Mouse (Mus musculus) lung, embryonic 14.5 days (tissue): ENCODE results near the gene Tnik. TPM values are rescaled to one million over a fixed set of nuclear protein-coding genes. Genes with fewer than 3 reads are reported as not detected.

Source experiments
- ATAC-seq: fragments of 200-750 bp; cut with Nextera tagmentation; 2 replicates; pipeline ENCODE4 v1.8.0; 2017; ENCODE audit warnings: mild to moderate bottlenecking, moderate TSS enrichment, moderate library complexity; ENCODE audit not compliant: insufficient read depth
- DNase-seq: peaks from one replicate; pipeline ENCODE4 v3.0.0-alpha.2; 2015
- H3K27ac ChIP-seq: fragments of 300-500 bp; sonication (generic); 2 replicates; pipeline ENCODE4 v1.5.1; 2014; ENCODE audit warnings: low read depth, mild to moderate bottlenecking, moderate library complexity
- H3K27me3 ChIP-seq: fragments of 300-500 bp; sonication (generic); 2 replicates; pipeline ENCODE4 v1.6.1; 2014; ENCODE audit warnings: low read length, control low read depth; ENCODE audit not compliant: insufficient read depth
- H3K36me3 ChIP-seq: fragments of 300-500 bp; sonication (generic); 2 replicates; pipeline ENCODE4 v1.6.1; 2014; ENCODE audit warnings: control low read depth; ENCODE audit not compliant: insufficient read depth
- H3K4me1 ChIP-seq: fragments of 300-500 bp; sonication (generic); 2 replicates; pipeline ENCODE4 v1.6.1; 2014; ENCODE audit warnings: antibody characterized with exemption, control low read depth; ENCODE audit not compliant: insufficient read depth
- H3K4me2 ChIP-seq: fragments of 300-500 bp; sonication (generic); 2 replicates; pipeline ENCODE4 v1.6.1; 2014; ENCODE audit warnings: mild to moderate bottlenecking
- H3K4me3 ChIP-seq: fragments of 300-500 bp; sonication (generic); 2 replicates; pipeline ENCODE4 v1.5.1; 2014; ENCODE audit warnings: low read depth, low read length
- H3K9ac ChIP-seq: fragments of 300-500 bp; sonication (generic); 2 replicates; pipeline ENCODE4 v1.6.1; 2014
- H3K9me3 ChIP-seq: fragments of 300-500 bp; sonication (generic); 2 replicates; pipeline ENCODE4 v1.6.1; 2016; ENCODE audit warnings: low read depth, low read length, control low read depth
- CTCF ChIP-seq: IDR thresholded peaks from 2 replicates; pipeline ENCODE4 v1.5.1; 2016; ENCODE audit warnings: antibody characterized with exemption, low read depth
- WGBS: fragments of 180-500 bp; shearing (Covaris S2); extraction: QIAGEN DNeasy Blood & Tissue Kit; methylation state at CpG from one replicate; pipeline ENCODE4 v1.1.7; 2014; 5-methylcytosine and 5-hydroxymethylcytosine counted together
- polyA plus RNA-seq: library from polyadenylated mRNA; unstranded; fragments of >200 nt; fragmentation: Nextera tagmentation; extraction: Ambion mirVana; gene quantifications from 2 replicates; pipeline ENCODE4 v1.2.1, GENCODE M21; 2014

The Tnik gene
- polyA plus RNA-seq, 1 experiment from 2014 or later: 13.6 TPM

GRCm38 (mm10) chr3:28509337-28509935, 246.4 kb downstream of the Tnik start:
- DNase-seq (no peak), ATAC-seq (no peak)
- WGBS: 82% methylated on average over 6 of the region's 6 CpGs
- no peak for TF ChIP-seq CTCF
- no peaks in the 10 kb centered on the region for H3K36me3 ChIP-seq
- H3K27me3 ChIP-seq: no peaks in the 10 kb centered on the region
- H3K4me3 ChIP-seq: no peak overlapping the region
- no peak overlapping the region for H3K27ac ChIP-seq
- no peak overlapping the region for H3K4me2 ChIP-seq
- no peaks in the 10 kb centered on the region for H3K4me1 ChIP-seq
- H3K9me3 ChIP-seq: no peaks in the 10 kb centered on the region
- H3K9ac ChIP-seq: no peak overlapping the region

GRCm38 (mm10) chr3:28523004-28523482, 260.0 kb downstream of the Tnik start:
- ATAC-seq: peak; percentile 91
- Histone ChIP-seq H3K4me1 (0 out of 2 replicates have a peak, but pooled peaks cover 5% of the 10 kb centered on the region), H3K9me3 (no peaks in the 10 kb centered on the region), H3K4me3 (no peak overlapping the region), H3K27ac (peak overlapping the region; percentile 77), H3K9ac (no peak overlapping the region), H3K27me3 (no peaks in the 10 kb centered on the region), H3K36me3 (no peaks in the 10 kb centered on the region), H3K4me2 (no peak overlapping the region)
- WGBS: 35% methylated on average over 6 of the region's 6 CpGs
- TF ChIP-seq CTCF: no peak
- DNase-seq: peak; percentile 77

- no peak overlapping the region for H3K4me3 ChIP-seq
- H3K27ac ChIP-seq: peak overlapping the region; percentile 77
- H3K4me2 ChIP-seq: no peak overlapping the region
- H3K9ac ChIP-seq: no peak overlapping the region
- ATAC-seq: no peak; the same call in 1 of the 2 replicates
- WGBS: 44% methylated on average over 4 of the region's 4 CpGs
- DNase-seq: peak; percentile 46
- H3K9me3 ChIP-seq: no peaks in the 10 kb centered on the region
- H3K27me3 ChIP-seq: no peaks in the 10 kb centered on the region
- H3K4me1 ChIP-seq: 0 out of 2 replicates have a peak, but pooled peaks cover 5% of the 10 kb centered on the region
- TF ChIP-seq CTCF: no peak
- H3K36me3 ChIP-seq: no peaks in the 10 kb centered on the region
Measured at GRCm38 (mm10) chr3:28523541-28524165, 260.6 kb downstream of the Tnik start.

- no peak for TF ChIP-seq CTCF
- H3K27ac ChIP-seq: no peak overlapping the region
- no peak overlapping the region for H3K4me3 ChIP-seq
- ATAC-seq (no peak), DNase-seq (no peak)
- H3K27me3 ChIP-seq: no peaks in the 10 kb centered on the region
- H3K9me3 ChIP-seq: no peaks in the 10 kb centered on the region
- no peak overlapping the region for H3K9ac ChIP-seq
- H3K4me2 ChIP-seq: no peak overlapping the region
- 0 out of 2 replicates have a peak, but pooled peaks cover 5% of the 10 kb centered on the region for H3K4me1 ChIP-seq
- WGBS: 79% methylated on average over 3 of the region's 3 CpGs
- no peaks in the 10 kb centered on the region for H3K36me3 ChIP-seq
Measured at GRCm38 (mm10) chr3:28524562-28524961, 261.5 kb downstream of the Tnik start.

- Histone ChIP-seq H3K27ac (no peak overlapping the region), H3K9me3 (no peaks in the 10 kb centered on the region), H3K27me3 (no peaks in the 10 kb centered on the region), H3K36me3 (no peaks in the 10 kb centered on the region), H3K4me2 (no peak overlapping the region), H3K9ac (no peak overlapping the region), H3K4me3 (no peak overlapping the region), H3K4me1 (0 out of 2 replicates have a peak, but pooled peaks cover 5% of the 10 kb centered on the region)
- no peak for TF ChIP-seq CTCF
- WGBS: 65% methylated on average over 2 of the region's 2 CpGs
- peak; percentile 17 for DNase-seq
- no peak for ATAC-seq
Measured at GRCm38 (mm10) chr3:28526671-28527070, 263.7 kb downstream of the Tnik start.

GRCm38 (mm10) chr3:28527231-28527630, 264.2 kb downstream of the Tnik start:
- 89% methylated on average over 4 of the region's 4 CpGs for WGBS
- no peak for DNase-seq
- Histone ChIP-seq H3K9ac (no peak overlapping the region), H3K27me3 (no peaks in the 10 kb centered on the region), H3K4me3 (no peak overlapping the region), H3K9me3 (no peaks in the 10 kb centered on the region), H3K36me3 (no peaks in the 10 kb centered on the region), H3K27ac (no peak overlapping the region), H3K4me2 (no peak overlapping the region), H3K4me1 (0 out of 2 replicates have a peak, but pooled peaks cover 5% of the 10 kb centered on the region)
- ATAC-seq: no peak
- TF ChIP-seq CTCF: no peak

GRCm38 (mm10) chr3:28529548-28529947, 266.5 kb downstream of the Tnik start:
- ATAC-seq (no peak), DNase-seq (no peak)
- Histone ChIP-seq H3K36me3 (no peaks in the 10 kb centered on the region), H3K27ac (no peak overlapping the region), H3K4me3 (no peak overlapping the region), H3K4me2 (no peak overlapping the region), H3K4me1 (no peaks in the 10 kb centered on the region), H3K27me3 (no peaks in the 10 kb centered on the region), H3K9me3 (no peaks in the 10 kb centered on the region), H3K9ac (no peak overlapping the region)
- no peak for TF ChIP-seq CTCF
- WGBS: 86% methylated on average over 4 of the region's 4 CpGs
